Mouse (Mus musculus) kidney, postnatal 0 days (tissue): ENCODE results near the gene Bcar3. TPM values are rescaled to one million over a fixed set of nuclear protein-coding genes. Genes with fewer than 3 reads are reported as not detected.

Experiments used
- ATAC-seq: fragments of 200-750 bp; cut with Nextera tagmentation; replicated peaks from 2 replicates; pipeline ENCODE4 v1.8.0; 2017; ENCODE audit warnings: low read depth, moderate number of reproducible peaks, moderate TSS enrichment, moderate library complexity; ENCODE audit not compliant: low FRiP score
- DNase-seq: peaks from one replicate; pipeline ENCODE4 v3.0.0-alpha.2; 2016; ENCODE audit warnings: low spot score
- H3K27ac ChIP-seq: fragments of 300-500 bp; sonication (generic); 2 replicates; pipeline ENCODE4 v1.5.1; 2014; ENCODE audit warnings: mild to moderate bottlenecking
- H3K27me3 ChIP-seq: fragments of 300-500 bp; sonication (generic); 2 replicates; pipeline ENCODE4 v1.6.1; 2014; ENCODE audit warnings: low read length, mixed read lengths; ENCODE audit not compliant: insufficient read depth
- H3K36me3 ChIP-seq: fragments of 300-500 bp; sonication (generic); 2 replicates; pipeline ENCODE4 v1.6.1; 2014; ENCODE audit warnings: low read length, mixed read lengths; ENCODE audit not compliant: insufficient read depth
- H3K4me1 ChIP-seq: fragments of 300-500 bp; sonication (generic); replicated peaks from 2 replicates; pipeline ENCODE4 v1.6.1; 2014; ENCODE audit warnings: antibody characterized with exemption, low read length, mixed read lengths; ENCODE audit not compliant: insufficient read depth
- H3K4me2 ChIP-seq: fragments of 300-500 bp; sonication (generic); 2 replicates; pipeline ENCODE4 v1.6.1; 2014; ENCODE audit warnings: mild to moderate bottlenecking, low read length, moderate library complexity, mixed read lengths
- H3K4me3 ChIP-seq: fragments of 300-500 bp; sonication (generic); replicated peaks from 2 replicates; pipeline ENCODE4 v1.5.1; 2014; ENCODE audit warnings: low read depth, low read length
- H3K9ac ChIP-seq: fragments of 300-500 bp; sonication (generic); 2 replicates; pipeline ENCODE4 v1.6.1; 2014; ENCODE audit warnings: low read depth, low read length
- H3K9me3 ChIP-seq: fragments of 300-500 bp; sonication (generic); replicated peaks from 2 replicates; pipeline ENCODE4 v1.6.1; 2016; ENCODE audit warnings: low read length, inconsistent platforms, mixed read lengths
- CTCF ChIP-seq: IDR thresholded peaks from 2 replicates; pipeline ENCODE4 v1.5.1; 2016; ENCODE audit warnings: antibody characterized with exemption, low read depth, mild to moderate bottlenecking, moderate library complexity
- WGBS: fragments of 180-500 bp; shearing (Covaris S2); extraction: QIAGEN DNeasy Blood & Tissue Kit; methylation state at CpG from one replicate; pipeline ENCODE4 v1.1.7; 2014; 5-methylcytosine and 5-hydroxymethylcytosine counted together
- polyA plus RNA-seq: library from polyadenylated mRNA; unstranded; fragments of >200 nt; fragmentation: Nextera tagmentation; extraction: Ambion mirVana; gene quantifications from 2 replicates; pipeline ENCODE4 v1.2.1, GENCODE M21; 2015

The Bcar3 gene
- polyA plus RNA-seq, 1 experiment from 2014 or later: 18.8 TPM

DNA sequence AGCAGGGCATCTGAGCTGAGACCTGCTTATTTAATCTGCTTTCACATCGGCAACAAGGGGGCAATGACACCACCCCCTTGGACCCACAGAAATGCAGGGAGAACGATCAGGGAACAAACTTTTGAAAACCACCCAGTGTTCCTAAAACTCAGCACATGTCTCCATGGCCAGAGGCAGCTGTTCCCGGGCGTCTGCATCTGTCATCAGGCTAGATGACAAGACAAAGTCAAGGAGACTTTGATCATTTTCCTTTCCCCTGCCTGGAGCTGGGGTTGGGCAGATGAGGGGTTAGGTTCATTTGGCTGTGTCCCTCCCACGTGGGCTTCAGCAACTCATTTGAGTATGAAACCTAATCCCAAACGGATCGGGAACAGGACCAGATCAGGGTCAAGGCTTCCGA is 120.9 kb downstream of the Bcar3 start:
- ATAC-seq: no peak
- Histone ChIP-seq H3K4me1 (no peaks in the 10 kb centered on the region; the same call in 1 of the 2 replicates), H3K36me3 (no peaks in the 10 kb centered on the region), H3K4me2 (no peak overlapping the region), H3K27ac (no peak overlapping the region), H3K9ac (no peak overlapping the region), H3K4me3 (no peak overlapping the region), H3K9me3 (no peaks in the 10 kb centered on the region), H3K27me3 (no peaks in the 10 kb centered on the region)
- no peak for TF ChIP-seq CTCF
- DNase-seq: no peak
- WGBS: 55% methylated on average over 8 of the region's 8 CpGs

DNA sequence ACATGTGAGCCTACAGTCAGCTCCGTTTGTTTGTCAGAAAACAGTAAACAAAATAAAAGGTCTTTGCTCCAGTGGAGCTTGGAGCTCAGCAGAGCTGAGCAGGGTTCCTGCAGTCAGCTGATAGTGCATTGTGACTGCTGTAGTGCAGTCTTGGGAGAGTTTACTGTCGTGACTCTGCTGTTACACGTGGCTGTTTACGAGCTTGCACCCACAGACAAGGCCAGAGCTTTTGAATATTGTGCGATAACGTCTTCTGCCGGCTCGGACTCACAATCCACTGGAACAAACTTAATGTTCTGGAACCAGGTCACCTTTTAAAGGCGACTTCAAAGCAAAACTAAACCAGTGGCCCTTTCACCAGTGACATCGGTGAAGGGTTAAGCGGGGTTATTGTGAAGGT is 123.5 kb downstream of the Bcar3 start:
- 31% methylated on average over 11 of the region's 11 CpGs for WGBS
- ATAC-seq: no peak
- Histone ChIP-seq H3K27me3 (no peaks in the 10 kb centered on the region), H3K27ac (no peak overlapping the region), H3K9me3 (no peaks in the 10 kb centered on the region), H3K4me3 (no peak overlapping the region), H3K4me1 (peaks cover 3% of the 10 kb centered on the region; the same call in 1 of the 2 replicates), H3K9ac (no peak overlapping the region), H3K36me3 (no peaks in the 10 kb centered on the region), H3K4me2 (no peak overlapping the region)
- TF ChIP-seq CTCF: no peak
- DNase-seq: no peak

DNA sequence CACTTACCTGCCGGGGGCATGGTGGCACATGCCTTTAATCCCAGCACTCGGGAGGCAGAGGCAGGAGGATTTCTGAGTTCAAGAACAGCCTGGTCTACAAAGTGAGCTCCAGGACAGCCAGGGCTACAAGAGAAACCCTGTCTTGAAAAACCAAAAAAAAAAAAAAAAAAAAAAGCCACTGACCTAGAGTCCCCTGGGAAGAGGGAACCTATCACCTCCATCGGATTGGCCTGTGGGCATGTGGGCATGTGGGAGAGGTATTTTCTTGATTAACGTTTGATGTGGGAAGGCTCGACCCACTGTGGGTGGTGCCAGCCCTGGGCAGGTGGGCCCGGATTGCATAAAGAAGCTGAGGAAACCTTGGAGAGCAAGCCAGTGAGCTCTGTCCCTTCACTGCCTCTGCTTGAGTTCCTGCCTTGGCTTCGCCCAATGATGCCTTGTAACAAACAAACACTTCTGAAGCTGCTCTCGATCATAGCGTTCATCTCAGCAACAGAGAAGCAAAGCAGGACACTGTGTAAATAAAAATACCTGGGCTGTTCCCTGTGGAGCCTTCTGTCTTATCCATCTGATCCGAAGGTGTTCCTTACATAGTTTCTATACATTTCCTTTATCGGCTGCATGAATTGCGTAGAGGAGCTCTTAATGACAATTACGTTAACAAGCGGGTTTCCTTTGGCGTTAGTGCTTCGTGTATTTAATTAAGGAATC is 124.8 kb downstream of the Bcar3 start:
- Histone ChIP-seq H3K36me3 (no peaks in the 10 kb centered on the region), H3K9me3 (no peaks in the 10 kb centered on the region), H3K4me3 (peak overlapping the region; percentile 58; the same call in 1 of the 2 replicates), H3K9ac (no peak overlapping the region), H3K27me3 (no peaks in the 10 kb centered on the region), H3K4me1 (peaks cover 3% of the 10 kb centered on the region; the same call in 1 of the 2 replicates), H3K27ac (peak overlapping the region; percentile 19; the same call in 1 of the 2 replicates), H3K4me2 (peak overlapping the region; percentile 72)
- DNase-seq (no peak), ATAC-seq (no peak)
- 40% methylated on average over 16 of the region's 16 CpGs for WGBS
- TF ChIP-seq CTCF: no peak

DNA sequence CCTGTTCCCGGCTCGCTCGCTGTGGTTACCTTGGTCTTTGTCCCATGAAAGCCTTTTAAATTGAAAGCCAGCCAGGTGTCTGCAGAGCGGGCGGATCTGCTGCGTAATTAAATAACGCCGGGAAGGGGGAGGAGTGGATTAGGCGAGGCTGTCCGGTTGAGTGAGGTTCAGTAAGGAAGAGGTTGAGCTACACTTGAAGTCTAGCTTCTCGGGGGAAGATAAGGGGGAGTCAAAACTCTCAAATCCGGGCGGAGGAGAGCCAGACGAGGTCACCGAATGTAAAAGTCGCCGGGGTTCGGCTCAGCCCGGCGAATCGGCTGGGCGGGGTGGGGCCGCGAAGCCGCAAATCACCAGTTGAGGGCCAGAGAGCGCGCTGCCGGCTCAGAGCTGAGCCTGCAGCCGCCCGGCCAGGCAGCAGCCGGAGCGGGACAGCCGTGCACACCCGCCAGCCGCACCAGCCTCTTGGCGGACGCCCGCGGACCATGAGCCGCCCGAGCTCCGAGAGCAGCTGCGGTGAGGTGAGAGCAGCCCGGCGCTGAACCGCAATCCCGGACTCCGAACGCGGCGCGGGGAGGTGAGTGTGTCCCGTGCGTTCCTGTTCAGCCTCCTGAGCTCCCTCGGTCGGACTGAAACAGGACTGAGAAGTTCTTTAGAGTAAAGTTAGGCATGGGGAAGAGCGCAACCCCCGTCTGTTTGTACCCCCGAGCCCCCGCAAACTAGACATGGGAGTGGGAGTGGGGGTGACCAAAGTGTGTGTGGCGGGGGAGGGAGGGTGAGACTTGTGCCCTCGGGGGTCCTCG is 125.9 kb downstream of the Bcar3 start:
- peak overlapping the region; percentile 65 for H3K27ac ChIP-seq
- H3K36me3 ChIP-seq: no peaks in the 10 kb centered on the region
- ATAC-seq (peak; percentile 89), DNase-seq (peak; percentile 89)
- H3K9me3 ChIP-seq: no peaks in the 10 kb centered on the region
- peak overlapping the region; percentile 58 for H3K4me3 ChIP-seq
- WGBS: under 1% methylated on average over 62 of the region's 63 CpGs
- H3K9ac ChIP-seq: peak overlapping the region; percentile 69
- peak overlapping the region; percentile 72 for H3K4me2 ChIP-seq
- peaks cover 3% of the 10 kb centered on the region; the same call in 1 of the 2 replicates for H3K4me1 ChIP-seq
- no peaks in the 10 kb centered on the region for H3K27me3 ChIP-seq
- TF ChIP-seq CTCF: no peak

DNA sequence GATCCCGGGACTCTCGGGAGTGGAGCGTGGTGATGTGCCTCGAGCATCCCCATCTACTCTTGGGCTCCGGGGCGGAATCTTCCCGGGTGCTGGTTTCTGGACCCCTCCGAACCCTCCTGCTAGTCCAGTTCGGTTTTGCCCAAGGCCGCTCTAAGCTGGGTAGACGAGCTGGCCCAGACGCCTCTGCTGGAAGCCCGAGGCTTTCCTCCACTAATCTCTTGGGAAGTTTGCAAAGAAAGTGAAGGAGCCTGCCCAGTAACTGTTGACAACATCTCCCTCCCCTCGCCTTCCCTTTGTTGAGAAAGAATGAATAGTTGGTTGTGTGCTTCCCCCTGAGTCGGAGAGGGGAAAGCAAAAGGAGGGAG is 126.5 kb downstream of the Bcar3 start:
- H3K4me2 ChIP-seq: peak overlapping the region; percentile 72
- WGBS: 0% methylated on average over 15 of the region's 15 CpGs
- no peaks in the 10 kb centered on the region for H3K27me3 ChIP-seq
- ATAC-seq (peak; percentile 15; the same call in 1 of the 2 replicates), DNase-seq (peak; percentile 79)
- H3K27ac ChIP-seq: peak overlapping the region; percentile 65
- H3K9ac ChIP-seq: peak overlapping the region; percentile 69
- H3K9me3 ChIP-seq: no peaks in the 10 kb centered on the region
- peaks cover 3% of the 10 kb centered on the region; the same call in 1 of the 2 replicates for H3K4me1 ChIP-seq
- TF ChIP-seq CTCF: no peak
- no peaks in the 10 kb centered on the region for H3K36me3 ChIP-seq
- H3K4me3 ChIP-seq: peak overlapping the region; percentile 58

DNA sequence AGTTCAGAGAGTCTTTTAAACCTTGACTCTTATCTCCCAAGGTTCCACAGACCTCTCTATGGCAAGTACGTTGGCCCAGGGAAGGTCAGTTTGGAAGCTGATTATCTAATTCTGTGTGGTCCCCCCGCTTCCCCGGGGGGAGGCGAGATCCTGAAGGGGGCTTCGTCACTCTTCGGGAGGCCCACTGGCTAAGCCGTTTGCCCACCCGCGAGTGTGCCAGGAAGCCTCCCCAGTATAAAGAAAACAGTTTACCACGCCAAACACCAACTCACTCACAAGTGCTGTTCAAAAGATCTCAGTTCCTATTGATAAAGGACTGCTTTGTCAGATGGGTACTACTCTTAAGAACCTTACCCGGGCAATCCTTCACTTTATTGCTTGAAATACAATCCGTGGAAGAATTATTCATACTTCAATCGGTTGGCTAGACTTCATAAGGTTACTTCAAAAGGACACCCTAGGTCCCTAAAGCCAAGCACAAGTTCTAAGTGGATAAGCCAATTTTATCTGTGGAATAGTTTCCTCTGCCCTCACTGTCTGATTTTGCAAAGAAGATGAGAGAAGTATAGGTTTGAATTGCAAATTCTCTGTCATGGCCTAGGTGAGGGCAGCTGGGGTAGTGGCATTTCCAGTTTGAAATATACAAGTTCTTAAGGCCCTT is 127.2 kb downstream of the Bcar3 start:
- DNase-seq (no peak), ATAC-seq (no peak)
- no peak for TF ChIP-seq CTCF
- H3K4me1 ChIP-seq: peaks cover 3% of the 10 kb centered on the region; the same call in 1 of the 2 replicates
- no peaks in the 10 kb centered on the region for H3K9me3 ChIP-seq
- no peaks in the 10 kb centered on the region for H3K27me3 ChIP-seq
- no peak overlapping the region for H3K27ac ChIP-seq
- 22% methylated on average over 13 of the region's 13 CpGs for WGBS
- no peaks in the 10 kb centered on the region for H3K36me3 ChIP-seq
- peak overlapping the region; percentile 58 for H3K4me3 ChIP-seq
- peak overlapping the region; percentile 72 for H3K4me2 ChIP-seq
- H3K9ac ChIP-seq: peak overlapping the region; percentile 69; the same call in 1 of the 2 replicates
